Mouse (Mus musculus) megakaryocyte, embryonic 14.5 days (primary cell): ENCODE data around the gene Grk6. TPM values are rescaled to one million over a fixed set of nuclear protein-coding genes. Genes with fewer than 3 reads are reported as not detected.
A peak's percentile ranks its signal among the peaks of the same experiment; 100 is the strongest.

ENCODE experiments used
- H3K27me3 ChIP-seq: replicated peaks from 2 replicates; pipeline ENCODE3; 2012; ENCODE audit warnings: inconsistent platforms
- H3K36me3 ChIP-seq: replicated peaks from 2 replicates; pipeline ENCODE3; 2012; ENCODE audit warnings: low read length, inconsistent platforms, mixed read lengths
- H3K4me1 ChIP-seq: 2 replicates; pipeline ENCODE4 v1.6.1; 2012; ENCODE audit warnings: inconsistent platforms
- H3K4me3 ChIP-seq: replicated peaks from 2 replicates; pipeline ENCODE3; 2012; ENCODE audit warnings: moderate library complexity, mild to moderate bottlenecking, inconsistent platforms
- H3K9me3 ChIP-seq: 2 replicates; pipeline ENCODE4 v1.6.1; 2012; ENCODE audit warnings: inconsistent platforms
- FLI1 ChIP-seq: IDR thresholded peaks from 2 replicates; pipeline ENCODE4 v1.6.1; 2012; ENCODE audit warnings: low read length, inconsistent platforms, mixed read lengths
- GATA1 ChIP-seq: IDR thresholded peaks from 3 replicates; pipeline ENCODE4 v1.6.1; 2012; ENCODE audit warnings: mixed read lengths, low read length, inconsistent platforms, borderline replicate concordance
- polyA plus RNA-seq: library from polyadenylated mRNA; stranded (reverse); fragments of >175 nt; gene quantifications from 2 replicates; pipeline ENCODE4 v1.2.3, GENCODE M21; 2012; ENCODE audit warnings: low replicate concordance; ENCODE audit not compliant: insufficient read depth

Grk6 gene
- polyA plus RNA-seq, 1 experiment = 54.2 TPM

GRCm38 (mm10) chr13:55408546-55409120, 36.2 kb upstream of the Grk6 start:
- Histone ChIP-seq H3K27me3 (peaks cover 91% of the 10 kb centered on the region), H3K9me3 (0 out of 2 replicates have a peak, but pooled peaks cover 2% of the 10 kb centered on the region), H3K4me1 (peaks cover 44% of the 10 kb centered on the region), H3K36me3 (no peaks in the 10 kb centered on the region), H3K4me3 (no peak overlapping the region)
- no peak for TF ChIP-seq GATA1
- TF ChIP-seq FLI1 = no peak

GRCm38 (mm10) chr13:55411826-55412225, 33.0 kb upstream of the Grk6 start:
- peaks cover 26% of the 10 kb centered on the region for H3K4me1 ChIP-seq
- TF ChIP-seq FLI1 (no peak), GATA1 (no peak)
- H3K27me3 ChIP-seq = peaks cover 77% of the 10 kb centered on the region
- H3K9me3 ChIP-seq = peaks cover 9% of the 10 kb centered on the region; the same call in 1 of the 2 replicates
- no peak overlapping the region for H3K4me3 ChIP-seq
- no peaks in the 10 kb centered on the region for H3K36me3 ChIP-seq

- H3K27me3 ChIP-seq = peaks cover 77% of the 10 kb centered on the region
- H3K4me3 ChIP-seq = peak overlapping the region; percentile 83
- peaks cover 28% of the 10 kb centered on the region for H3K4me1 ChIP-seq
- no peaks in the 10 kb centered on the region for H3K36me3 ChIP-seq
- TF ChIP-seq GATA1 = no peak
- TF ChIP-seq FLI1 = no peak
- peaks cover 9% of the 10 kb centered on the region; the same call in 1 of the 2 replicates for H3K9me3 ChIP-seq
Observed at GRCm38 (mm10) chr13:55412643-55413307, 32.1 kb upstream of the Grk6 start.

DNA sequence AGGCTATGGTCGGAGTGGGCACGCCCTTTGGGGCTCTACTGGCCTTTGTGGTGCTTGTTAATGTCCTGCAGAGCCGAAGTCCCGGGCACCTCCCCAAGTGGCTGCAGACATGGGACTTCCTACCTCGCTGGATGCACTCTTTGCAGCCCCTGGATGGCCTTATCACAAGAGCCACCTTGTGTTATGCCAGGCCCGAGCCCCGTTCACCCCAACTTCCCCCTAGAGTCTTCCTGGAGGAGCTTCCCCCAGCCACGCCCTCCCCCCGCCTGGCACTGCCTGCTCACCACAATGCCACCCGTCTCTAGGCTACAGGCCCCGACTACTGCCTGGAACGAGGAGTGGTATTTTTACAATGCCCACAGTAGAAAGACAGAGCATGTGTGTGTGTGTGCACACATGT, 31.5 kb upstream of the Grk6 start:
- peak overlapping the region; percentile 83 for H3K4me3 ChIP-seq
- peaks cover 9% of the 10 kb centered on the region; the same call in 1 of the 2 replicates for H3K9me3 ChIP-seq
- peaks cover 77% of the 10 kb centered on the region for H3K27me3 ChIP-seq
- TF ChIP-seq GATA1 = no peak
- TF ChIP-seq FLI1 = no peak
- no peaks in the 10 kb centered on the region for H3K36me3 ChIP-seq
- H3K4me1 ChIP-seq = peaks cover 34% of the 10 kb centered on the region

DNA sequence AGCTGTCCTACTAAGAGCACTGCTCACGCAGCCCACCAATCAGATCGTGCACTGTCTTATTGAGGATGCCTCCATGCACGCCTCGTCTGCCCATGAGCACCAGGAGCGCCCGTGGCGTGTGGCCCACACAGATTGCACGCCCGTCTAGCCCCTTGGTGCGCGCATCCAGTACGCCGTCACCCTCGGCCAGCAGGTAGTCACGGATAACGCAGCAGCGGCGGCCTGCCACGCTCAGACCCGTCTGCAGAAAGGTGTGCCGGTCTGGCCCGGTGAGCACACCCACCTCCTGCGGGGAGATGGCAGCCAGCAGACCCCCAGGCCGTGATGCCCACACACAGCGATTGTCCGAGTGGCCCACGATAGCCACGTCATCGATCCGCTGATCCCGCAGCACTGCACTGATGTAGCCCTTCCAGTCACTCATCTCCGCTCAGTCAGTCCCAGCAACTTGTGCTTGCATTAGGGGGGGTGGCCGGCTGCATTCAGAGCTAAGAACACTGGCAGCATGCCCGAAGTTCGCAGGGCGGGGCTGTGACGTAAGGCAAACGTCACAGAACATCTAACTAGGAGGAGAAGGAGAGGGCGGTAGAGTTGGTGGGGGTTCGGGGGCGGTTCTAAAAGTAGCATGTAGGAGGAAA, 30.0 kb upstream of the Grk6 start, which contains the start of gene Pfn3:
Gene Pfn3 (minus strand): TSS at position 490 of the 638 bp plus-strand sequence.
- Histone ChIP-seq H3K27me3 (peaks cover 75% of the 10 kb centered on the region), H3K9me3 (peaks cover 14% of the 10 kb centered on the region), H3K36me3 (no peaks in the 10 kb centered on the region), H3K4me1 (peaks cover 45% of the 10 kb centered on the region), H3K4me3 (peak within 1 kb of the TSS; percentile 47)
- TF ChIP-seq FLI1 (no peak), GATA1 (no peak)

- H3K27me3 ChIP-seq = peaks cover 78% of the 10 kb centered on the region
- no peak for TF ChIP-seq GATA1
- TF ChIP-seq FLI1 = no peak
- peak overlapping the region; percentile 79 for H3K4me3 ChIP-seq
Observed at GRCm38 (mm10) chr13:55418004-55418403, 26.9 kb upstream of the Grk6 start.

GRCm38 (mm10) chr13:55419142-55419541, 25.7 kb upstream of the Grk6 start:
- peaks cover 18% of the 10 kb centered on the region for H3K9me3 ChIP-seq
- H3K4me3 ChIP-seq = no peak overlapping the region
- TF ChIP-seq FLI1 (no peak), GATA1 (no peak)
- H3K27me3 ChIP-seq = peaks cover 78% of the 10 kb centered on the region
- no peaks in the 10 kb centered on the region for H3K36me3 ChIP-seq
- H3K4me1 ChIP-seq = peaks cover 49% of the 10 kb centered on the region

More at GRCm38 (mm10) chr13:55418004-55418403, 26.9 kb upstream of the Grk6 start:
- Histone ChIP-seq H3K4me1 (peaks cover 57% of the 10 kb centered on the region), H3K36me3 (no peaks in the 10 kb centered on the region), H3K9me3 (peaks cover 18% of the 10 kb centered on the region)

GRCm38 (mm10) chr13:55420018-55420932, 24.6 kb upstream of the Grk6 start:
- peaks cover 69% of the 10 kb centered on the region for H3K27me3 ChIP-seq
- H3K9me3 ChIP-seq = peaks cover 11% of the 10 kb centered on the region
- no peak for TF ChIP-seq GATA1
- no peak for TF ChIP-seq FLI1
- peak overlapping the region; percentile 70 for H3K4me3 ChIP-seq
- no peaks in the 10 kb centered on the region for H3K36me3 ChIP-seq
- peaks cover 40% of the 10 kb centered on the region for H3K4me1 ChIP-seq

DNA sequence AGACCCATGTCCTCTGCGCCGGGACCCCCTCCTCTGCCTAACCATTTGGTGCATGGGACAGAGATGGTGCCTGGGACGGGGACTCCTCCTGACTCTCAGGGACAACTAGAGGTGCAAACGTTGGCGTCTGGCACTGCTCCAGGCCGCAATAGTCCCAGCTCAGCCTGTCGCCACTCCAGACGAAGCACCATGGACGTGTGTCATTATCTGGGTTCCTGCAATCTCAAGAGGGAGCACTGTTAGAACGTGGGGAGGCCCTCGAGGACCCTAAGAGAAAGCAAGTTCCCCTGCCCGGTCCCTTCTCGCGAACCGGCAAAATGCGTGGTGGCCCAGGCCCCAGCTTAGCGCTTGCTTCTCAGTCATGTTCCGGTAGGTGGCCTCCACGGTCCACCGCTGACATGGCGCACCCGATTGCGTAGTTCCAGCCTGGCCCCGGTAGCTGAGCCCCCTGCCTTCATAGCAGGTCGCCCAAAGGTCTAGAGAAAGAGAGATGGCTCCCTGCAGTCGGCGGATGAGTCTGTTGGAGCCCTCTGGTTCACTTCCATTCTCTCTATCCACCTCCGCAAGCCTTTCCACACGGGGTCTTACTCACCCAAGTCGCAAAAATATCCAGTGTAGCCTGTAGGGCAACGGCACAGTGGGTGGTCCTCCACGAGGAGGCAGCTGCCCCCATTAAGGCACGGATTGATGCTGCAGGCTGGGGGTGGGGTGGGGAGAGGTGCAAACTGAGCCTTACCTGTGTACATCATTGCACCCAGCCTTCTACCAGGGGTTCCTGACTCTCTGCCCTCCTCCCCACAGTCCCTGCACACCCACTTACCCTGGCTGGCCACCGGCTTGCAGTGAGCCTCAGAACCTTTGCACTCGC, 23.7 kb upstream of the Grk6 start:
- peak overlapping the region; percentile 87 for H3K4me3 ChIP-seq
- no peak for TF ChIP-seq GATA1
- no peak for TF ChIP-seq FLI1
- H3K36me3 ChIP-seq = no peaks in the 10 kb centered on the region
- peaks cover 11% of the 10 kb centered on the region for H3K9me3 ChIP-seq
- H3K4me1 ChIP-seq = peaks cover 40% of the 10 kb centered on the region
- peaks cover 74% of the 10 kb centered on the region for H3K27me3 ChIP-seq
